Mouse (Mus musculus) CH12.LX (cell line): Measurements from ENCODE around the gene Rasa3. TPM values are rescaled to one million over a fixed set of nuclear protein-coding genes. Genes with fewer than 3 reads are reported as not detected.

ENCODE experiments used
- DNase-seq: peaks from one replicate; pipeline ENCODE4 v3.0.0-alpha.2; 2013; ENCODE audit errors: extremely low read depth
- H3K27ac ChIP-seq: 2 replicates; pipeline ENCODE4 v1.5.1; 2012; ENCODE audit warnings: low read depth, mild to moderate bottlenecking, control low read depth, moderate library complexity; ENCODE audit not compliant: insufficient read depth
- H3K27me3 ChIP-seq: replicated peaks from 2 replicates; pipeline ENCODE3; 2012; ENCODE audit warnings: inconsistent platforms
- H3K36me3 ChIP-seq, 2 experiments: replicated peaks in 1 of 2; 2 replicates each; pipeline versions ENCODE3 to v1.6.1; 2012; ENCODE audit warnings: inconsistent platforms in 1 of 2, low read length in 1 of 2, mild to moderate bottlenecking in 1 of 2, mixed read lengths in 1 of 2, moderate library complexity in 1 of 2; ENCODE audit not compliant: control insufficient read depth in 1 of 2, insufficient read depth in 1 of 2
- H3K4me1 ChIP-seq, 2 experiments: 2 replicates each; pipeline ENCODE4 v1.6.1; 2012; ENCODE audit warnings: inconsistent platforms in 1 of 2, moderate library complexity in 1 of 2; ENCODE audit not compliant: insufficient read depth in 2 of 2, control insufficient read depth in 1 of 2
- H3K4me2 ChIP-seq: 2 replicates; pipeline ENCODE4 v1.6.1; 2012; ENCODE audit warnings: low read depth, mild to moderate bottlenecking, control low read depth; ENCODE audit not compliant: poor library complexity, insufficient read depth, severe bottlenecking
- H3K4me3 ChIP-seq, 3 experiments: fragments of 150-350 bp in 1 of 3; sonication (generic) in 1 of 3; replicated peaks in 1 of 3; 2 replicates each; pipeline versions ENCODE3 to v1.5.1; 2011 to 2012; ENCODE audit warnings: low read depth in 2 of 3, low read length in 2 of 3, mild to moderate bottlenecking in 2 of 3, moderate library complexity in 2 of 3, control low read depth in 1 of 3, improper control_type of control experiment in 1 of 3, inconsistent platforms in 1 of 3, mixed read lengths in 1 of 3; ENCODE audit not compliant: poor library complexity in 1 of 3
- H3K79me2 ChIP-seq: replicated peaks from 2 replicates; pipeline ENCODE4 v1.6.1; 2012; ENCODE audit warnings: mild to moderate bottlenecking, moderate library complexity; ENCODE audit not compliant: control insufficient read depth, poor library complexity, insufficient read depth, severe bottlenecking; ENCODE audit errors: extremely low read depth
- H3K9ac ChIP-seq: 2 replicates; pipeline ENCODE4 v1.6.1; 2012; ENCODE audit warnings: low read depth, mild to moderate bottlenecking, control low read depth, moderate library complexity; ENCODE audit not compliant: insufficient read depth
- H3K9me3 ChIP-seq: replicated peaks from 2 replicates; pipeline ENCODE3; 2012; ENCODE audit warnings: low read length, inconsistent platforms, mixed read lengths
- BHLHE40 ChIP-seq: IDR thresholded peaks from 2 replicates; pipeline ENCODE4 v1.6.1; 2011; ENCODE audit warnings: mild to moderate bottlenecking, low read depth, low read length, improper control_type of control experiment
- CHD1 ChIP-seq: IDR thresholded peaks from 2 replicates; pipeline ENCODE4 v1.6.1; 2012; ENCODE audit warnings: low read depth, low read length, improper control_type of control experiment, inconsistent platforms
- CHD2 ChIP-seq: IDR thresholded peaks from 2 replicates; pipeline ENCODE4 v1.6.1; 2011; ENCODE audit warnings: low read length, improper control_type of control experiment
- CTCF ChIP-seq, 2 experiments: IDR thresholded peaks in 1 of 2; conservative IDR thresholded peaks in 1 of 2; 2 replicates each; pipeline ENCODE4 v1.5.1; 2011 to 2012; ENCODE audit warnings: low read depth in 2 of 2, low read length in 2 of 2, improper control_type of control experiment in 1 of 2, inconsistent platforms in 1 of 2, mild to moderate bottlenecking in 1 of 2, moderate library complexity in 1 of 2
- EP300 ChIP-seq: IDR thresholded peaks from 2 replicates; pipeline ENCODE4 v1.6.1; 2011; ENCODE audit warnings: low read length, improper control_type of control experiment
- ETS1 ChIP-seq: conservative IDR thresholded peaks from 2 replicates; pipeline ENCODE4 v1.6.1; 2012; ENCODE audit warnings: low read depth, mild to moderate bottlenecking, inconsistent platforms, low read length, improper control_type of control experiment, moderate library complexity
- GABPA ChIP-seq: IDR thresholded peaks from 2 replicates; pipeline ENCODE4 v1.6.1; 2012; ENCODE audit warnings: low read depth, low read length, improper control_type of control experiment, inconsistent platforms; ENCODE audit not compliant: insufficient replicate concordance
- HCFC1 ChIP-seq: IDR thresholded peaks from 2 replicates; pipeline ENCODE4 v1.6.1; 2012; ENCODE audit warnings: low read depth, mild to moderate bottlenecking, inconsistent platforms, low read length, improper control_type of control experiment
- IRF4 ChIP-seq: IDR thresholded peaks from 2 replicates; pipeline ENCODE4 v1.6.1; 2014; ENCODE audit warnings: low read depth, mild to moderate bottlenecking, inconsistent platforms, low read length, improper control_type of control experiment
- JUN ChIP-seq: IDR thresholded peaks from 2 replicates; pipeline ENCODE4 v1.6.1; 2011; ENCODE audit warnings: low read depth, mild to moderate bottlenecking, low read length, improper control_type of control experiment, moderate library complexity; ENCODE audit not compliant: insufficient read depth
- JUND ChIP-seq: conservative IDR thresholded peaks from 2 replicates; pipeline ENCODE4 v1.6.1; 2011; ENCODE audit warnings: low read depth, low read length, improper control_type of control experiment
- KAT2A ChIP-seq: IDR thresholded peaks from 2 replicates; pipeline ENCODE4 v1.6.1; 2012; ENCODE audit warnings: low read length, improper control_type of control experiment, inconsistent platforms; ENCODE audit not compliant: insufficient replicate concordance
- MAFK ChIP-seq: IDR thresholded peaks from 2 replicates; pipeline ENCODE4 v1.6.1; 2011; ENCODE audit warnings: low read length, improper control_type of control experiment; ENCODE audit not compliant: insufficient replicate concordance
- MAX ChIP-seq: IDR thresholded peaks from 2 replicates; pipeline ENCODE4 v1.6.1; 2011; ENCODE audit warnings: low read length, improper control_type of control experiment
- MAZ ChIP-seq: IDR thresholded peaks from 2 replicates; pipeline ENCODE4 v1.6.1; 2012; ENCODE audit warnings: low read depth, mild to moderate bottlenecking, inconsistent platforms, low read length, improper control_type of control experiment, moderate library complexity
- NRF1 ChIP-seq: IDR thresholded peaks from 2 replicates; pipeline ENCODE4 v1.6.1; 2014; ENCODE audit warnings: low read depth, mild to moderate bottlenecking, inconsistent platforms, low read length, improper control_type of control experiment, moderate library complexity
- RAD21 ChIP-seq: IDR thresholded peaks from 2 replicates; pipeline ENCODE4 v1.6.1; 2011; ENCODE audit warnings: low read depth, mild to moderate bottlenecking, low read length, improper control_type of control experiment, moderate library complexity
- RCOR1 ChIP-seq: conservative IDR thresholded peaks from 2 replicates; pipeline ENCODE4 v1.6.1; 2012; ENCODE audit warnings: low read depth, mild to moderate bottlenecking, inconsistent platforms, low read length, improper control_type of control experiment
- SMC3 ChIP-seq: IDR thresholded peaks from 2 replicates; pipeline ENCODE4 v1.6.1; 2011; ENCODE audit warnings: low read depth, low read length, improper control_type of control experiment
- TCF12 ChIP-seq: IDR thresholded peaks from 2 replicates; pipeline ENCODE4 v1.6.1; 2014; ENCODE audit warnings: low read depth, mild to moderate bottlenecking, inconsistent platforms, low read length, improper control_type of control experiment
- ZC3H11A ChIP-seq: IDR thresholded peaks from 2 replicates; pipeline ENCODE4 v1.6.1; 2012; ENCODE audit warnings: low read depth, mild to moderate bottlenecking, inconsistent platforms, low read length, improper control_type of control experiment
- dilution Hi-C: fragments of 300-500 bp; cut with MboI; formaldehyde crosslinking; loops from 2 replicates; pipeline ENCODE4 v1.14.3; 2020; ENCODE audit warnings: low sequenced_read_pairs; ENCODE audit not compliant: extremely low pct_unique_long_range_greater_than_20kb, extremely low pct_ligation_motif_present
- in situ Hi-C: fragments of 300-500 bp; cut with MboI; formaldehyde crosslinking; loops from 3 replicates; pipeline ENCODE4 v1.14.3; 2019; ENCODE audit warnings: low sequenced_read_pairs, low pct_ligation_motif_present, low pct_unique_long_range_greater_than_20kb, mixed read lengths
- polyA plus RNA-seq: library from polyadenylated mRNA; unstranded; fragments of >175 nt; gene quantifications from 2 replicates; pipeline ENCODE4 v1.2.1, GENCODE M21; 2012; ENCODE audit warnings: low read depth; ENCODE audit not compliant: insufficient read length
- total RNA-seq, 2 experiments: library from RNA; depleted of rRNA; stranded (reverse); fragments of 300-350 nt in 1 of 2; fragments of >200 nt in 1 of 2; gene quantifications; 2 replicates each; pipeline ENCODE4 v1.2.3; 2012 to 2014

The Rasa3 gene
- total and polyA plus RNA-seq, 3 experiments = 12.8 to 28.5 (median 13.6) TPM

DNA sequence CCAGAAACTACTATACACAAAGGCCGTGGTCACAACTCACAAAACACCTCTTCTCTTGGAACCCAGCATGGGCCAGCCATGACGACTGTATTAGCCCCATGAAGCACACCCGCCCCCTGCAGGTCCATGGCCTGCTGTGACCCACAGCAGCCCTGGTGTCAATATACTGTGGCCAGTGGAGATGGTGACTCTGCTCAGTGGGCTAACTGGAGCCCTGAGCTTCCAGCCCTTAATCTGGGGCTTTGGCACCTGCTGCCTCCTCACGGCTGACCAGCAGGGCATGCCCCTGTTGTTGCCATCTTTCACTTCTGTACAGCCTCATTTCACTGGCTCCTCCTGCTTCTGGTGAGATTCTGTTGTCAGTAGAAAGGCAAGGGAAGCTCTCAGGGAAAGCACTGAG, 4.2 kb downstream of the Rasa3 start:
- dilution Hi-C loops (no loop called here), in situ Hi-C loops (loop anchor here (10.0 kb wide), 1 partner anchor 72 kb away; no protein-coding TSS in a partner anchor)
- Histone ChIP-seq H3K4me1 (peaks cover 9 to 51% of the 10 kb centered on the region in 2 experiments; a peak in 3 of 4 replicates), H3K79me2 (peaks cover 15% of the 10 kb centered on the region), H3K27ac (peak overlapping the region; percentile 91), H3K4me2 (peak overlapping the region; percentile 86), H3K4me3 (no peak overlapping the region), H3K36me3 (peaks cover 0 to 23% of the 10 kb centered on the region in 2 experiments), H3K9me3 (no peaks in the 10 kb centered on the region), H3K27me3 (no peaks in the 10 kb centered on the region), H3K9ac (no peak overlapping the region; the same call in 1 of the 2 replicates)
- DNase-seq = peak; percentile 40
- no peak; the same call in 1 of the 2 replicates for TF ChIP-seq TCF12
- TF ChIP-seq EP300 = no peak
- TF ChIP-seq HCFC1 = no peak
- TF ChIP-seq MAX = 0 out of 2 replicates have a peak, but pooled peaks have one; percentile 1
- TF ChIP-seq RAD21 = peak; percentile 58
- no peak for TF ChIP-seq NRF1
- peak; percentile 48; the same call in 1 of the 2 replicates for TF ChIP-seq BHLHE40
- peak; percentile 55 for TF ChIP-seq SMC3
- TF ChIP-seq CTCF (conservative IDR thresholded peaks at IDR 0.05 in 1 of 2, IDR thresholded peaks at IDR 0.05 in 1 of 2; ENCODE audit: low read depth in 2 of 2, low read length in 2 of 2) = peak in 1 of 2 experiments; percentile 65; a peak in 2 of 4 replicates
- TF ChIP-seq CHD2 = no peak
- no peak for TF ChIP-seq ZC3H11A

- in situ Hi-C loops (loop anchor here (10.0 kb wide), 1 partner anchor 73 kb away; no protein-coding TSS in a partner anchor), dilution Hi-C loops (no loop called here)
- Histone ChIP-seq H3K4me1 (peaks cover 9 to 47% of the 10 kb centered on the region in 2 experiments; a peak in 3 of 4 replicates), H3K27me3 (no peaks in the 10 kb centered on the region), H3K36me3 (peaks cover 0 to 35% of the 10 kb centered on the region in 2 experiments), H3K4me3 (no peak overlapping the region), H3K9me3 (no peaks in the 10 kb centered on the region), H3K79me2 (peaks cover 15% of the 10 kb centered on the region), H3K27ac (no peak overlapping the region), H3K4me2 (no peak overlapping the region), H3K9ac (no peak overlapping the region)
- DNase-seq = no peak
- TF ChIP-seq CHD1 = no peak
- no peak for TF ChIP-seq GABPA
- no peak for TF ChIP-seq MAX
- no peak for TF ChIP-seq CHD2
- no peak for TF ChIP-seq KAT2A
- no peak for TF ChIP-seq JUN
- no peak for TF ChIP-seq JUND
- no peak for TF ChIP-seq MAZ
- no peak for TF ChIP-seq RCOR1
- TF ChIP-seq ZC3H11A = no peak
- no peak for TF ChIP-seq HCFC1
- TF ChIP-seq EP300 = no peak
- no peak for TF ChIP-seq ETS1
- no peak for TF ChIP-seq TCF12
- TF ChIP-seq SMC3 = no peak
- TF ChIP-seq MAFK = no peak
- no peak for TF ChIP-seq IRF4
Observed at GRCm38 (mm10) chr8:13671246-13672003, 6.0 kb downstream of the Rasa3 start.
